Mouse (Mus musculus) ES-E14 (cell line): ENCODE results near the gene Llgl2.

ENCODE experiments used
- HCFC1 ChIP-seq: IDR thresholded peaks from 2 replicates; pipeline ENCODE4 v1.6.1; 2012; ENCODE audit warnings: low read length, inconsistent platforms, borderline replicate concordance; ENCODE audit not compliant: insufficient read depth
- MAFK ChIP-seq: IDR thresholded peaks from 2 replicates; pipeline ENCODE4 v1.6.1; 2014; ENCODE audit warnings: mild to moderate bottlenecking, low read depth, low read length, inconsistent platforms; ENCODE audit not compliant: insufficient read depth
- ZC3H11A ChIP-seq: IDR thresholded peaks from 2 replicates; pipeline ENCODE4 v1.6.1; 2012; ENCODE audit warnings: low read depth, mild to moderate bottlenecking, inconsistent platforms, low read length, borderline replicate concordance
- ZNF384 ChIP-seq: IDR thresholded peaks from 2 replicates; pipeline ENCODE4 v1.6.1; 2012; ENCODE audit warnings: low read depth, low read length, inconsistent platforms

- TF ChIP-seq HCFC1 (no peak), ZNF384 (no peak), ZC3H11A (no peak), MAFK (no peak)
Measured at GRCm38 (mm10) chr11:115833021-115833513, 9.2 kb downstream of the Llgl2 start.
